Comparison of ENCODE assay signal across 6 mouse cellular contexts in genomic region chr2:79601109-79601508, GRCm38 (mm10). TPM values are rescaled to one million over a fixed set of nuclear protein-coding genes. Genes with fewer than 3 reads are reported as not detected.
DNase-seq lines count a peak whose midpoint lies in the region; ATAC-seq and TF ChIP-seq lines count a peak whose summit lies in the region.
"Not testable (repeated sequence)": the region's sequence is repeated elsewhere in the genome, so short reads cannot be mapped to it uniquely, and the experiment has no call there.

No protein-coding gene starts in this region.

- H3K36me3 ChIP-seq in forebrain, embryonic 14.5 days (ENCODE audit: control insufficient read depth, insufficient read depth, low read length); heart, embryonic 12.5 days; heart, postnatal 0 days (replicated peaks; ENCODE audit: control insufficient read depth, insufficient read depth, low read length); intestine, postnatal 0 days (ENCODE audit: control insufficient read depth, insufficient read depth); kidney, postnatal 0 days (ENCODE audit: insufficient read depth, low read length); myocyte (ENCODE audit: control insufficient read depth, insufficient read depth): not testable (repeated sequence)

- H3K79me2 ChIP-seq in myocyte (ENCODE audit: control insufficient read depth, insufficient read depth) = not testable (repeated sequence)

- WGBS in forebrain, embryonic 14.5 days = 31% methylated on average over 2 of the region's 2 CpGs
- WGBS in heart, embryonic 12.5 days = 25% methylated on average over 2 of the region's 2 CpGs
- WGBS in heart, postnatal 0 days = 30% methylated on average over 2 of the region's 2 CpGs
- 60% methylated on average over 2 of the region's 2 CpGs for WGBS in intestine, postnatal 0 days
- 42% methylated on average over 2 of the region's 2 CpGs for WGBS in kidney, postnatal 0 days

- not testable (repeated sequence) for H3ac ChIP-seq in myocyte (ENCODE audit: control insufficient read depth, insufficient read length)

- TF ChIP-seq CTCF in heart, postnatal 0 days (IDR thresholded peaks at IDR 0.05; ENCODE audit: low read depth); intestine, postnatal 0 days (IDR thresholded peaks at IDR 0.05; ENCODE audit: low read depth); kidney, postnatal 0 days (IDR thresholded peaks at IDR 0.05; ENCODE audit: low read depth): not testable (repeated sequence)

- H3K4me1 ChIP-seq in forebrain, embryonic 14.5 days (ENCODE audit: control insufficient read depth, insufficient read depth, low read length); heart, postnatal 0 days (ENCODE audit: control insufficient read depth, insufficient read depth); intestine, postnatal 0 days (replicated peaks; ENCODE audit: control insufficient read depth, insufficient read depth, low read length); kidney, postnatal 0 days (replicated peaks; ENCODE audit: insufficient read depth, low read length): not testable (repeated sequence)
- H3K4me1 ChIP-seq in heart, embryonic 12.5 days (replicated peaks) = peaks cover 21% of the 10 kb centered on the region

- not testable (repeated sequence) for TF ChIP-seq POLR2A in myocyte (IDR thresholded peaks at IDR 0.05; ENCODE audit: insufficient read length, low read depth)

- not testable (repeated sequence) for H3K27ac ChIP-seq in forebrain, embryonic 14.5 days (ENCODE audit: low read depth, low read length)
- H3K27ac ChIP-seq in heart, embryonic 12.5 days (ENCODE audit: poor library complexity, severe bottlenecking) = peak overlapping the region; percentile 75
- peak overlapping the region; percentile 58 for H3K27ac ChIP-seq in heart, postnatal 0 days (ENCODE audit: low read depth)
- peak overlapping the region; percentile 73 for H3K27ac ChIP-seq in intestine, postnatal 0 days (ENCODE audit: low read depth, low read length)
- H3K27ac ChIP-seq in kidney, postnatal 0 days = peak overlapping the region; percentile 64

- not testable (repeated sequence) for TF ChIP-seq EP300 in heart, postnatal 0 days (IDR thresholded peaks at IDR 0.05; ENCODE audit: low read depth)

- H3K4me3 ChIP-seq in forebrain, embryonic 14.5 days (ENCODE audit: low read depth, low read length); heart, embryonic 12.5 days; heart, postnatal 0 days (ENCODE audit: low read depth, low read length); intestine, postnatal 0 days (ENCODE audit: low read depth, low read length); kidney, postnatal 0 days (replicated peaks; ENCODE audit: low read depth, low read length); myocyte: not testable (repeated sequence)

- not testable (repeated sequence) for H3K4me2 ChIP-seq in forebrain, embryonic 14.5 days (ENCODE audit: low read length); heart, embryonic 12.5 days; heart, postnatal 0 days (ENCODE audit: low read depth, low read length); intestine, postnatal 0 days (replicated peaks; ENCODE audit: low read depth)
- H3K4me2 ChIP-seq in kidney, postnatal 0 days (ENCODE audit: low read length) = peak overlapping the region; percentile 0; the same call in 1 of the 2 replicates
- H3K4me2 ChIP-seq in myocyte (ENCODE audit: low read depth) = peak overlapping the region; percentile 25

- not testable (repeated sequence) for H3K27me3 ChIP-seq in forebrain, embryonic 14.5 days (replicated peaks; ENCODE audit: control insufficient read depth, insufficient read depth, low read length); heart, embryonic 12.5 days (replicated peaks); heart, postnatal 0 days (ENCODE audit: control insufficient read depth, insufficient read depth, low read length); intestine, postnatal 0 days (replicated peaks; ENCODE audit: control insufficient read depth, insufficient read depth, low read length); kidney, postnatal 0 days (ENCODE audit: insufficient read depth, low read length); myocyte (ENCODE audit: control insufficient read depth, insufficient read depth, insufficient read length)

- peak; percentile 42 for ATAC-seq in forebrain, embryonic 14.5 days
- not testable (repeated sequence) for ATAC-seq in heart, embryonic 12.5 days (ENCODE audit: insufficient number of reproducible peaks, low FRiP score); heart, postnatal 0 days (ENCODE audit: insufficient read depth, low read depth); intestine, postnatal 0 days; kidney, postnatal 0 days (replicated peaks; ENCODE audit: low FRiP score, low read depth)

- H3K9ac ChIP-seq in forebrain, embryonic 14.5 days (ENCODE audit: low read length); heart, embryonic 12.5 days; heart, postnatal 0 days (replicated peaks; ENCODE audit: low read depth, low read length); intestine, postnatal 0 days (ENCODE audit: low read depth, low read length); kidney, postnatal 0 days (ENCODE audit: low read depth, low read length): not testable (repeated sequence)

- DNase-seq in forebrain, embryonic 14.5 days (ENCODE audit: low spot score); heart, postnatal 0 days (ENCODE audit: low spot score); kidney, postnatal 0 days (ENCODE audit: low spot score): not testable (repeated sequence)

- not testable (repeated sequence) for H3K9me3 ChIP-seq in forebrain, embryonic 14.5 days (replicated peaks; ENCODE audit: control insufficient read depth, low read length); heart, embryonic 12.5 days (replicated peaks); heart, postnatal 0 days (replicated peaks; ENCODE audit: control insufficient read depth, low read length); intestine, postnatal 0 days (ENCODE audit: control insufficient read depth); kidney, postnatal 0 days (replicated peaks; ENCODE audit: low read length)

RNA-seq across cellular contexts. Expression of gene Itprid2, which starts 34.0 kb away (rescaled TPM):
- polyA plus RNA-seq in forebrain, embryonic 14.5 days (2014; fragmentation: Nextera tagmentation; extraction: Ambion mirVana) = 6.0 TPM in 2 replicates
- polyA plus RNA-seq in heart, embryonic 12.5 days (2016; fragmentation: Nextera tagmentation; extraction: Ambion mirVana) = 10.9 and 12.0 TPM in 2 replicates
- 10.5 and 11.6 TPM in 2 replicates for total RNA-seq in heart, postnatal 0 days (2014; rRNA removed; ENCODE audit: low replicate concordance)
- polyA plus RNA-seq in heart, postnatal 0 days (2015; fragmentation: Nextera tagmentation; extraction: Ambion mirVana) = 3.4 and 4.0 TPM in 2 replicates
- 21.1 and 22.0 TPM in 2 replicates for polyA plus RNA-seq in intestine, postnatal 0 days (2015; fragmentation: Nextera tagmentation; extraction: Ambion mirVana)
- 22.7 and 24.4 TPM in 2 replicates for polyA plus RNA-seq in kidney, postnatal 0 days (2015; fragmentation: Nextera tagmentation; extraction: Ambion mirVana)
- 8.1 TPM for polyA plus RNA-seq in myocyte (2012; fragmentation: generic; extraction: Trizol)
